Mouse (Mus musculus) C2C12 (cell line): ENCODE results near the gene Arhgap4.

Experiments used
- CEBPB ChIP-seq: IDR thresholded peaks from one replicate; pipeline ENCODE4 v1.6.1; 2011; ENCODE audit warnings: low read depth, mild to moderate bottlenecking, control low read depth, moderate library complexity
- CTCF ChIP-seq: IDR thresholded peaks from one replicate; pipeline ENCODE4 v1.5.1; 2011; ENCODE audit not compliant: control insufficient read depth, insufficient read depth, insufficient read length
- FOSL1 ChIP-seq: IDR thresholded peaks from one replicate; pipeline ENCODE4 v1.8.0; 2011; ENCODE audit warnings: mild to moderate bottlenecking, low read length; ENCODE audit not compliant: poor library complexity, insufficient read depth, severe bottlenecking
- MYOD1 ChIP-seq: IDR thresholded peaks from one replicate; pipeline ENCODE4 v1.6.1; 2011; ENCODE audit warnings: low read depth; ENCODE audit not compliant: control insufficient read depth, insufficient read length
- MYOG ChIP-seq: IDR thresholded peaks from one replicate; pipeline ENCODE4 v1.6.1; 2011; ENCODE audit not compliant: control insufficient read depth, insufficient read length; ENCODE audit errors: extremely low read depth
- USF1 ChIP-seq: IDR thresholded peaks from one replicate; pipeline ENCODE4 v1.6.1; 2011; ENCODE audit warnings: low read depth, mild to moderate bottlenecking, control low read depth, moderate library complexity

- no peak for TF ChIP-seq USF1
- TF ChIP-seq CTCF = no peak
- no peak for TF ChIP-seq CEBPB
- no peak for TF ChIP-seq MYOG
- no peak for TF ChIP-seq FOSL1
- no peak for TF ChIP-seq MYOD1
Measured at GRCm38 (mm10) chrX:73867852-73868251, 53.8 kb downstream of the Arhgap4 start.
